Mouse (Mus musculus) limb, embryonic 13.5 days (tissue): Measurements from ENCODE around the gene Siva1. TPM values are rescaled to one million over a fixed set of nuclear protein-coding genes. Genes with fewer than 3 reads are reported as not detected.
A peak's percentile ranks its signal among the peaks of the same experiment; 100 is the strongest.

Experiments used
- ATAC-seq: fragments of 200-750 bp; cut with Nextera tagmentation; 2 replicates; pipeline ENCODE4 v1.8.0; 2017; ENCODE audit warnings: low read depth, moderate number of reproducible peaks, moderate TSS enrichment; ENCODE audit not compliant: low FRiP score
- H3K27ac ChIP-seq: fragments of 300-500 bp; sonication (generic); 2 replicates; pipeline ENCODE4 v1.5.1; 2015; ENCODE audit warnings: inconsistent platforms, mild to moderate bottlenecking, moderate library complexity
- H3K27me3 ChIP-seq: fragments of 300-500 bp; sonication (generic); 2 replicates; pipeline ENCODE4 v1.6.1; 2015; ENCODE audit warnings: mild to moderate bottlenecking, inconsistent platforms
- H3K36me3 ChIP-seq: fragments of 300-500 bp; sonication (generic); 2 replicates; pipeline ENCODE4 v1.6.1; 2015; ENCODE audit warnings: inconsistent platforms, mild to moderate bottlenecking, moderate library complexity
- H3K4me1 ChIP-seq: fragments of 300-500 bp; sonication (generic); 2 replicates; pipeline ENCODE4 v1.6.1; 2015; ENCODE audit warnings: inconsistent platforms
- H3K4me2 ChIP-seq: fragments of 300-500 bp; sonication (generic); replicated peaks from 2 replicates; pipeline ENCODE4 v1.6.1; 2015; ENCODE audit warnings: inconsistent platforms, mild to moderate bottlenecking, moderate library complexity
- H3K4me3 ChIP-seq: fragments of 300-500 bp; sonication (generic); 2 replicates; pipeline ENCODE4 v1.5.1; 2015; ENCODE audit warnings: moderate library complexity, mild to moderate bottlenecking, inconsistent platforms
- H3K9ac ChIP-seq: fragments of 300-500 bp; sonication (generic); 2 replicates; pipeline ENCODE4 v1.6.1; 2015; ENCODE audit warnings: mild to moderate bottlenecking, inconsistent platforms
- H3K9me3 ChIP-seq: fragments of 300-500 bp; sonication (generic); 2 replicates; pipeline ENCODE4 v1.6.1; 2016; ENCODE audit warnings: inconsistent platforms
- whole genome bisulfite sequencing: fragments of 180-500 bp; shearing (Covaris S2); methylation state at CpG from one replicate; pipeline ENCODE4 v1.1.7; 2015; 5-methylcytosine and 5-hydroxymethylcytosine counted together
- polyA plus RNA-seq: library from polyadenylated mRNA; unstranded; fragments of >200 nt; fragmentation: Nextera tagmentation; extraction: Ambion mirVana; gene quantifications from 2 replicates; pipeline ENCODE4 v1.2.1, GENCODE M21; 2015

Siva1 gene
- polyA plus RNA-seq, 1 experiment from 2014 or later = 246 TPM

DNA sequence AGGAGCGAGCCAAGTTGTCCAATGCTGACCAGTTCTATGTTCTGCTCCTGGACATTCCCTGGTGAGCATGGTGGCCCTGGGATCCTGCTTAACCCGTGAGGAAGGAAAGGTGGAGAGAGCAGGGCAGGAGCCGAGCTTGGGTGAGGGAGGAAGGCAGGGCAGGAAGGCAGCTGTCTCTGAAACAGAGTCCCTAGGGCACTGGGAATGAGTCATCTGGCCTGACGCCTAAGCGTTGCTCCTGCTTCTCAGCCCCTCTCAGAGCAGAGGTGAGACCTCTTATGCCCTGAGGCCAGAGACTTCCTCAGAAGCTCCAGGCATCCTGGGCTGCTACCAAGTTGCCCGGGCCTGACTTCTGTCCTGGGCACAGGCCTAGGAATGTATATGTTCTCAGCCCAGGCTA lies 37.5 kb upstream of the Siva1 start:
- Histone ChIP-seq H3K36me3 (peaks cover 42% of the 10 kb centered on the region), H3K27ac (no peak overlapping the region), H3K4me3 (no peak overlapping the region), H3K9ac (no peak overlapping the region), H3K27me3 (no peaks in the 10 kb centered on the region), H3K9me3 (no peaks in the 10 kb centered on the region), H3K4me2 (no peak overlapping the region), H3K4me1 (peaks cover 12% of the 10 kb centered on the region; the same call in 1 of the 2 replicates)
- no peak for ATAC-seq
- WGBS = 65% methylated on average over 6 of the region's 6 CpGs

DNA sequence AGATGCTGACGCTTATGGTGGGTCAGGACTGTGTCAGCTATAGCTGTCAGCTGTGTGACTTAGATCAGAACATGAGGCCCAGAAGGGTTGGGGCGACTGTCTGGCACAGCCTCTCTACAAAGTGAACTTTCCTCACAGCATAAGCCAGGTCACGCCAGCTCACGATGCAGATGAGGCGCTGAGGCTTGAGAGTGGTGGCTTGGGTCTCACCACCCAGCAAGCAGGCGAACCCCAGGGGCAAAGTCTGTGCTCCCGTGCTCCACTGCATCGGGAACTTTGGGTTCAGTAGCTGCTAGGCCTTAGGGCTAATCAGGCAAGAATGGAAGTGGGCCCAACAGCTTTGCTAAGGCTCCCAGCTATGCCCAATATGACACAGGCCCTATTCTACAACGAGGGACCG lies 35.4 kb upstream of the Siva1 start:
- H3K27ac ChIP-seq = no peak overlapping the region
- no peak overlapping the region for H3K4me2 ChIP-seq
- H3K36me3 ChIP-seq = peaks cover 44% of the 10 kb centered on the region
- ATAC-seq = no peak
- peaks cover 7% of the 10 kb centered on the region; the same call in 1 of the 2 replicates for H3K4me1 ChIP-seq
- no peaks in the 10 kb centered on the region for H3K9me3 ChIP-seq
- WGBS = 86% methylated on average over 10 of the region's 10 CpGs
- no peak overlapping the region for H3K4me3 ChIP-seq
- 0 out of 2 replicates have a peak overlapping the region, but pooled peaks have one; percentile 13 for H3K9ac ChIP-seq
- H3K27me3 ChIP-seq = no peaks in the 10 kb centered on the region

- no peak overlapping the region for H3K27ac ChIP-seq
- H3K4me1 ChIP-seq = peaks cover 35% of the 10 kb centered on the region
- H3K9me3 ChIP-seq = no peaks in the 10 kb centered on the region
- 46% methylated on average over 9 of the region's 9 CpGs for WGBS
- no peak for ATAC-seq
- H3K4me2 ChIP-seq = no peak overlapping the region
- no peak overlapping the region for H3K9ac ChIP-seq
- no peak overlapping the region for H3K4me3 ChIP-seq
- peaks cover 18% of the 10 kb centered on the region for H3K36me3 ChIP-seq
- peaks cover 29% of the 10 kb centered on the region for H3K27me3 ChIP-seq
Observed at GRCm38 (mm10) chr12:112616668-112617067, 27.8 kb upstream of the Siva1 start.

GRCm38 (mm10) chr12:112617184-112617583 lies 27.3 kb upstream of the Siva1 start:
- no peak overlapping the region for H3K4me3 ChIP-seq
- no peaks in the 10 kb centered on the region for H3K9me3 ChIP-seq
- ATAC-seq = no peak
- H3K27me3 ChIP-seq = peaks cover 31% of the 10 kb centered on the region
- H3K4me1 ChIP-seq = peaks cover 35% of the 10 kb centered on the region
- H3K4me2 ChIP-seq = no peak overlapping the region
- H3K9ac ChIP-seq = no peak overlapping the region
- peaks cover 14% of the 10 kb centered on the region; the same call in 1 of the 2 replicates for H3K36me3 ChIP-seq
- no peak overlapping the region for H3K27ac ChIP-seq
- WGBS = 76% methylated on average over 11 of the region's 11 CpGs

DNA sequence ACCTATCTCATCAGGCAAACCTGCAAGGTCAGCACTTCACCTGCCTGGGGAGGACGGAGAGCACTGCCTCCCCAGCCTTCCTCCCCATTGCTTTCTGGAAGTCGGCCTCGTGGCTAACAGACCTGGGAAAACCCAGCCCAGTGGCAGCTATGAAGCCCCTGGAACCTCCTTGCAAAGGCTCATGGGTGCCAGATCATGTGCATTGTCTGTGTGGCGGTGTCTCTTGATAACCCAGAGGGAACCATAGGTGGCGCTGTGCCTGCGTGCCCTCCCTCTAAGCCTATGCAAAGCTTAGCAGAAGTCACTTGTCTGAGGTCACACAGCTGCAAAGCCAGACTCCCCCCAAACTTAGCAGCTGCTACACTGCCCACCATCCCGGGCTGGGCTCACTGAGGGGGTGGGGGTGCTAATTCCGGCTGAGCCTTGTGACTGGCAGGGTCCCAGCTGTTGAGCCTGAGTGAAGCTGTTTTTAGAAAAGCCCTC lies 26.5 kb upstream of the Siva1 start:
- Histone ChIP-seq H3K4me3 (no peak overlapping the region), H3K4me2 (peak overlapping the region; percentile 21; the same call in 1 of the 2 replicates), H3K9me3 (no peaks in the 10 kb centered on the region), H3K9ac (no peak overlapping the region), H3K27me3 (peaks cover 31% of the 10 kb centered on the region), H3K27ac (no peak overlapping the region; the same call in 1 of the 2 replicates), H3K4me1 (peaks cover 37% of the 10 kb centered on the region), H3K36me3 (peaks cover 6% of the 10 kb centered on the region; the same call in 1 of the 2 replicates)
- WGBS = 16% methylated on average over 8 of the region's 8 CpGs
- ATAC-seq = peak; percentile 80

DNA sequence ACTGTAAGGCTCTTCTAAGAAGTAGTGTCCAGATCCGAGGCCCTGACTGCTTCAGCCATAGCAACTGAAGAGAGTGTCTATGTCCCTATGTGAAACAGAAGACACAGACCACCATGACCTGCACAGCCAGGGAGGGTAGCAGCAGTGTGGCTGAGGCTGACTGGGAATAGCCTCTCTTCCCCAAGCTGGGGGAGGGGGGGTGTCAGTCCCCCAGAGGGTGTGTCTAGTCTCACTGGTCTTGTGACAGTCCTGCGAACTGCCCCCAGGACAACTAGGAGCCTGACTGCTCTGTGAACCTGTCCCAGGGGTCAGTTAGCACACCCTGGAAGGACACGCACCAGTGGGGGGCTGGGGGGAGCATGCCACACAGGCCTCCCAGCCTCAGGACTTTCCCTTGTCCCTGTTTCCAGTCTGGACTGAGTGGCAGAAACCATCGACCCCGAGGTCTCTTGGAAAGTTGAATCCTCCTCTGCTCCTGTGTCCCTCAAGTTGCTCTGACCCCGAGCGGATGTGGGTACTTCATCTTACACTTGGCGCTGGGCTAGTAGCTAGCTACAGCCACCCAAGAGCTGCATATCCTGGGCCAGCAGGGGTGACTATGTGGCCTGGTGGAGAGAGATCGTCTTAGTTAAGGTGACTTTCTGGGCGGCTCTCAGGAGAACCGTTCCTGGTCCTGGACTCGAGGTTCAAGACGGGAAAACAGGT lies 25.3 kb upstream of the Siva1 start:
- H3K27ac ChIP-seq = no peak overlapping the region
- H3K4me3 ChIP-seq = peak overlapping the region; percentile 57
- peak overlapping the region; percentile 98 for H3K4me2 ChIP-seq
- ATAC-seq = no peak
- peaks cover 44% of the 10 kb centered on the region for H3K4me1 ChIP-seq
- no peaks in the 10 kb centered on the region for H3K9me3 ChIP-seq
- H3K36me3 ChIP-seq = no peaks in the 10 kb centered on the region
- WGBS = 20% methylated on average over 13 of the region's 13 CpGs
- H3K27me3 ChIP-seq = peaks cover 31% of the 10 kb centered on the region
- H3K9ac ChIP-seq = peak overlapping the region; percentile 74

GRCm38 (mm10) chr12:112619686-112620353 lies 24.7 kb upstream of the Siva1 start, which contains the start of gene Adssl1:
TSS of gene Adssl1 (plus strand) at chr12:112620045.
- ATAC-seq = peak; percentile 29; the same call in 1 of the 2 replicates
- under 1% methylated on average over 51 of the region's 56 CpGs for WGBS
- Histone ChIP-seq H3K4me2 (peak within 1 kb of the TSS; percentile 98), H3K27ac (0 out of 2 replicates have a peak within 1 kb of the TSS, but pooled peaks have one; percentile 10), H3K4me3 (peak within 1 kb of the TSS; percentile 57), H3K9ac (peak within 1 kb of the TSS; percentile 74), H3K27me3 (peaks cover 31% of the 10 kb centered on the region), H3K36me3 (no peaks in the 10 kb centered on the region), H3K4me1 (peaks cover 44% of the 10 kb centered on the region), H3K9me3 (no peaks in the 10 kb centered on the region)

GRCm38 (mm10) chr12:112620354-112621061 lies 24.0 kb upstream of the Siva1 start:
- no peaks in the 10 kb centered on the region for H3K9me3 ChIP-seq
- 0 out of 2 replicates have a peak, but pooled peaks have one; percentile 7 for ATAC-seq
- 12% methylated on average over 16 of the region's 16 CpGs for WGBS
- no peak overlapping the region for H3K27ac ChIP-seq
- H3K9ac ChIP-seq = peak overlapping the region; percentile 74
- H3K36me3 ChIP-seq = no peaks in the 10 kb centered on the region
- peaks cover 44% of the 10 kb centered on the region for H3K4me1 ChIP-seq
- H3K4me3 ChIP-seq = peak overlapping the region; percentile 57
- peak overlapping the region; percentile 98 for H3K4me2 ChIP-seq
- peaks cover 31% of the 10 kb centered on the region for H3K27me3 ChIP-seq

- H3K4me3 ChIP-seq = no peak overlapping the region
Observed at GRCm38 (mm10) chr12:112621900-112622299, 22.6 kb upstream of the Siva1 start.

DNA sequence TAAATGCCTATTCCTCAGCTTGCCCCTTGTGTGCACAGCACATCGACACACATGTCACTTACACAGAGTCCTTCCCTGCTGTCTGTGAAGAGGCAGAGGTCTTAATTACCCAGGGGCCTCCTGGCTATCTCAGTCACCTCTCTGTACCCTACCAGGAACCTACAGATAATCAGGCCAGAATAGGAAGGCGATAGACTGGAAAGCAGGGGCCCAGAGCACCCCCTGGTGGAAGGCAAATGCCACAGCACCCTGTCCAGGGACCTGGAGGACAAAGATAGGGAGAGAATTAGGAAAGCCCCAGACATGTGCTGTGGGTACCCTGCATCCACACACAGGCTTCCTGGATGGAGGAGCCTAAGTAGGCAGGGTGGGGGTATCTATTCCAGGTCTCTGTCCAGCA lies 20.7 kb upstream of the Siva1 start:
- no peaks in the 10 kb centered on the region for H3K9me3 ChIP-seq
- H3K9ac ChIP-seq = no peak overlapping the region
- no peak for ATAC-seq
- 24% methylated on average over 2 of the region's 2 CpGs for WGBS
- no peaks in the 10 kb centered on the region for H3K36me3 ChIP-seq
- H3K27me3 ChIP-seq = peaks cover 30% of the 10 kb centered on the region
- H3K4me1 ChIP-seq = peaks cover 37% of the 10 kb centered on the region
- no peak overlapping the region for H3K27ac ChIP-seq
- H3K4me2 ChIP-seq = no peak overlapping the region
- H3K4me3 ChIP-seq = no peak overlapping the region

More at GRCm38 (mm10) chr12:112621900-112622299, 22.6 kb upstream of the Siva1 start:
- H3K27me3 ChIP-seq = peaks cover 31% of the 10 kb centered on the region
- no peak overlapping the region for H3K27ac ChIP-seq
- H3K36me3 ChIP-seq = no peaks in the 10 kb centered on the region
- H3K9ac ChIP-seq = no peak overlapping the region
- H3K4me1 ChIP-seq = peaks cover 44% of the 10 kb centered on the region
- 86% methylated on average over 3 of the region's 3 CpGs for WGBS
- ATAC-seq = no peak
- H3K4me2 ChIP-seq = no peak overlapping the region
- no peaks in the 10 kb centered on the region for H3K9me3 ChIP-seq

- WGBS = 86% methylated on average over 4 of the region's 4 CpGs
- H3K27me3 ChIP-seq = peaks cover 12% of the 10 kb centered on the region
- no peaks in the 10 kb centered on the region for H3K36me3 ChIP-seq
- no peak for ATAC-seq
- no peaks in the 10 kb centered on the region for H3K9me3 ChIP-seq
- no peak overlapping the region for H3K4me2 ChIP-seq
- no peak overlapping the region for H3K27ac ChIP-seq
- no peak overlapping the region for H3K4me3 ChIP-seq
- peaks cover 26% of the 10 kb centered on the region for H3K4me1 ChIP-seq
- H3K9ac ChIP-seq = no peak overlapping the region
Observed at GRCm38 (mm10) chr12:112625700-112626099, 18.8 kb upstream of the Siva1 start.

DNA sequence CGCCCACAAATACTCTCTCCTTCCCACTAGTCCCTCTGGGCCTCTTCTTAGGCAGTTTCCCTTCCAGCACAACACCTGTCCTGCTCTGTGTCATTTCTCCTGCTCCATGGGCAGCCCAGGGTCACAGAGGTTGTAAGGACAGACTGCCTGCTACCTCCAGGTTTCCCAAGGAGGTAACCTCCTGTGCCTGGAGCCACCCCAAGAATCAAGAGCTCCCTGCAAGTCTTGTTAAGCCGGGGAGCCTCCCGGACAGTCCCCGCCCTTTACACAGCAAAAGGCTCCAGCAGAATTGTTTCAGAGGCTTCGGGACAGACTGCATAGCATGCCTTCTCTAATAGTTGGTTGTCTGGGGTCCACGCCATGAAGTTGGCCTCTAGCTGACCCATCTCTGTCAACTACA lies 18.0 kb upstream of the Siva1 start:
- WGBS = 68% methylated on average over 6 of the region's 6 CpGs
- H3K27me3 ChIP-seq = peaks cover 5% of the 10 kb centered on the region
- no peak overlapping the region for H3K4me2 ChIP-seq
- H3K4me1 ChIP-seq = peaks cover 24% of the 10 kb centered on the region
- no peak for ATAC-seq
- H3K36me3 ChIP-seq = no peaks in the 10 kb centered on the region
- no peak overlapping the region for H3K27ac ChIP-seq
- H3K9me3 ChIP-seq = no peaks in the 10 kb centered on the region
- no peak overlapping the region for H3K9ac ChIP-seq
- H3K4me3 ChIP-seq = no peak overlapping the region
